Mouse (Mus musculus) liver, adult (tissue): ENCODE results near the gene Rpe65.

ENCODE experiments used
- GATA4 ChIP-seq: IDR thresholded peaks from 2 replicates; pipeline ENCODE4 v1.6.1; 2014; ENCODE audit warnings: mild to moderate bottlenecking, low read length; ENCODE audit not compliant: insufficient replicate concordance

Rpe65 gene

GRCm38 (mm10) chr3:159598875-159599274 lies at the start of gene Rpe65:
Gene Rpe65, plus strand, starts transcription at chr3:159599175.
- no peak for TF ChIP-seq GATA4

GRCm38 (mm10) chr3:159550224-159550623 lies 48.8 kb upstream of the Rpe65 start:
- no peak for TF ChIP-seq GATA4

- TF ChIP-seq GATA4, result no peak
These were observed 16.0 kb downstream of the Rpe65 start for GRCm38 (mm10) chr3:159614977-159615376.

- TF ChIP-seq GATA4, result no peak
These were observed 22.1 kb downstream of the Rpe65 start for GRCm38 (mm10) chr3:159621026-159621425.

- TF ChIP-seq GATA4, result no peak
These were observed 25.0 kb downstream of the Rpe65 start for GRCm38 (mm10) chr3:159624010-159624409.

- no peak for TF ChIP-seq GATA4
These were observed 61.8 kb downstream of the Rpe65 start for GRCm38 (mm10) chr3:159660741-159661140.

- no peak for TF ChIP-seq GATA4
These were observed 64.4 kb downstream of the Rpe65 start for GRCm38 (mm10) chr3:159663333-159663732.
